Mouse (Mus musculus) liver, adult 2 months (tissue): ENCODE measurements around the gene Osbpl5. TPM values are rescaled to one million over a fixed set of nuclear protein-coding genes. Genes with fewer than 3 reads are reported as not detected.
A peak's percentile ranks its signal among the peaks of the same experiment; 100 is the strongest.

ENCODE experiments used
- DNase-seq: peaks from one replicate; pipeline ENCODE4 v3.0.0-alpha.2; 2011; ENCODE audit warnings: low read depth, low spot score; ENCODE audit errors: extremely low read depth
- H3K27ac ChIP-seq: fragments of 200-500 bp; replicated peaks from 2 replicates; pipeline ENCODE4 v1.5.1; 2012; ENCODE audit warnings: low read depth, mild to moderate bottlenecking, control low read depth, inconsistent platforms, low read length; ENCODE audit not compliant: insufficient read depth
- H3K27me3 ChIP-seq: fragments of 200-500 bp; 2 replicates; pipeline ENCODE4 v1.6.1; 2012; ENCODE audit warnings: mild to moderate bottlenecking, moderate library complexity, low read length, inconsistent platforms; ENCODE audit not compliant: control insufficient read depth, insufficient read depth
- H3K36me3 ChIP-seq: fragments of 200-500 bp; 2 replicates; pipeline ENCODE4 v1.6.1; 2012; ENCODE audit warnings: low read length, inconsistent platforms; ENCODE audit not compliant: control insufficient read depth, insufficient read depth
- H3K4me1 ChIP-seq: fragments of 200-500 bp; 2 replicates; pipeline ENCODE4 v1.6.1; 2011; ENCODE audit warnings: low read length; ENCODE audit not compliant: control insufficient read depth, insufficient read depth
- H3K4me3 ChIP-seq: fragments of 200-500 bp; 2 replicates; pipeline ENCODE4 v1.5.1; 2011; ENCODE audit warnings: low read depth, mild to moderate bottlenecking, control low read depth, low read length, moderate library complexity; ENCODE audit not compliant: insufficient read depth
- H3K79me2 ChIP-seq: fragments of 200-500 bp; 2 replicates; pipeline ENCODE4 v1.6.1; 2012; ENCODE audit warnings: inconsistent platforms, mild to moderate bottlenecking, low read length, moderate library complexity; ENCODE audit not compliant: control insufficient read depth, insufficient read depth
- H3K9ac ChIP-seq: fragments of 200-500 bp; 2 replicates; pipeline ENCODE4 v1.6.1; 2012; ENCODE audit warnings: low read depth, mild to moderate bottlenecking, control low read depth, inconsistent platforms, low read length
- CTCF ChIP-seq: fragments of 200-500 bp; IDR thresholded peaks from 2 replicates; pipeline ENCODE4 v1.5.1; 2011; ENCODE audit warnings: low read depth, low read length, control low read depth
- POLR2A ChIP-seq: fragments of 200-500 bp; IDR thresholded peaks from 2 replicates; pipeline ENCODE4 v1.6.1; 2011; ENCODE audit warnings: low read length, control low read depth; ENCODE audit not compliant: insufficient read depth; ENCODE audit errors: extremely low read depth
- WGBS: fragments of 180-500 bp; shearing (Covaris S2); methylation state at CpG from one replicate; pipeline ENCODE4 v1.1.7; 2018; 5-methylcytosine and 5-hydroxymethylcytosine counted together
- polyA plus RNA-seq: library from polyadenylated mRNA; depleted of rRNA; stranded (reverse); fragments of >200 nt; gene quantifications from 2 replicates; pipeline ENCODE4 v1.2.3, GENCODE M21; 2012
- total RNA-seq: library from RNA; depleted of rRNA; stranded (reverse); fragments of >200 nt; gene quantifications from 2 replicates; pipeline ENCODE4 v1.2.3, GENCODE M21; 2014

The Osbpl5 gene
- total and polyA plus RNA-seq, 2 experiments = 2.7 to 3.8 TPM

DNA sequence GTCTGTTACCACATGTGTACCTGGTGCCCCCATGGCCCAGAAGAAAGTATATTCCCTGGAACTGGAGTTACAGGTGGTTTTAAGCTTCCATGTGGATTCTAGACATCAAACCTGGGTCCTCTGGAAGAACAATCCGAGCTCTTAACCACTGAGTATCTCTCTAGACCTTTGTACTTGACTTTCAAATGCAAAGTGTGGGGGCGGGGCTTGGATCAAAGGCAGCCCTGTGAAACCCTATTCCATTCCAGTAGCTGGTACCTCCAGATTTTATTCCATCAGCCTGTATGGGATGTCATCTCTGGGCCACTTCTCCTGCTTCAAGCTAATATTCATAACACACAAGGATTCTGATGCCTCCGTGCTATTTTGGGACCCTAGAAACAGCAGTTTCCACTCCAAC is 19.4 kb upstream of the Osbpl5 start:
- H3K9ac ChIP-seq = no peak overlapping the region
- WGBS = 27% methylated on average over 3 of the region's 3 CpGs
- H3K4me3 ChIP-seq = no peak overlapping the region
- no peak overlapping the region for H3K27ac ChIP-seq
- no peak for TF ChIP-seq CTCF
- no peaks in the 10 kb centered on the region for H3K79me2 ChIP-seq
- no peaks in the 10 kb centered on the region for H3K27me3 ChIP-seq
- peaks cover 16% of the 10 kb centered on the region for H3K4me1 ChIP-seq
- peak; percentile 56 for DNase-seq
- no peaks in the 10 kb centered on the region for H3K36me3 ChIP-seq

DNA sequence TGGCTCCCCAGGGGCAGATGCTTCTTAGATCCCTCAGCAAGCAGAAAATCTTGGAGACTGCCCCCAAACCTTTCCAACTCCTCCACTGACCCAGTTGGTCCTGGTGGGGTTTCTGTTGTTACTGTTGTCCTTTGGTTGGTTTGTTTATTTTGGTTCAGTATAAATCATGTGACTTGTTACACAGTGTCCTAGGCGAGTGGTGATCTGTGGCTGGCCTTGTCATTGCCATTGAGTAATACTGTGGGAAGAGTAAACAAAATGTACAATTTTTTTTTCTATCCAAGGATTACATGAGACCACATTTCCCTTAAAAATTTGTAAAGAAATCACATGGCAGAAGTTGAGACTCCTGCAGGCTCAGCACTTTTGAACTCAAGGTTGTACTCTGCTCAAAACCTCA is 12.7 kb upstream of the Osbpl5 start:
- no peak overlapping the region for H3K4me3 ChIP-seq
- DNase-seq = peak; percentile 92
- 11% methylated on average over 1 of the region's 1 CpGs for WGBS
- H3K27ac ChIP-seq = peak overlapping the region; percentile 57
- H3K27me3 ChIP-seq = no peaks in the 10 kb centered on the region
- H3K9ac ChIP-seq = no peak overlapping the region
- H3K79me2 ChIP-seq = no peaks in the 10 kb centered on the region
- TF ChIP-seq CTCF = no peak
- TF ChIP-seq POLR2A = no peak
- peaks cover 19% of the 10 kb centered on the region for H3K4me1 ChIP-seq
- no peaks in the 10 kb centered on the region for H3K36me3 ChIP-seq

- TF ChIP-seq CTCF = no peak
- no peak for TF ChIP-seq POLR2A
- 17% methylated on average over 6 of the region's 6 CpGs for WGBS
- Histone ChIP-seq H3K79me2 (no peaks in the 10 kb centered on the region), H3K4me1 (peaks cover 19% of the 10 kb centered on the region), H3K36me3 (no peaks in the 10 kb centered on the region), H3K27ac (peak overlapping the region; percentile 24), H3K27me3 (no peaks in the 10 kb centered on the region), H3K9ac (no peak overlapping the region), H3K4me3 (no peak overlapping the region)
- DNase-seq = peak; percentile 90
Measured at GRCm38 (mm10) chr7:143768267-143768666, 11.5 kb upstream of the Osbpl5 start.

DNA sequence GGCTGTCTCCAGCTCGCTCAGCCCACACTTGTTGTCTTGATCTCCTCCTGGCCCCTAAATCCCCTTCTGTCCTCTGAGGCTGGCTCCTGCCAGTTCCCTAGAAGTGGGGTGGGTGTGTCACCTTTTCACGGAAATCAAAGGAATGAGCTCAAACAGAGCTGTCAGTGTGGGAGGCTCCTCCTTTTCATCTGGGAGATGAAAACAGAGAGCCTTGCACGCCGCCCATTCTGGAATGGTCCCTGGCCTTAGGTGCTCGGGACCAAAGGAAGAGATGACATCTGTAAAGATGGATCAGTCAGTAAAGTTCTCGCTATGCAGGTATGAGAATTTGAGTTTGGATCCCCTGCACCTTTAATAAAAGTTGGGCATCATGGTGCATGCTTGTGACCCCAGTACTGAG is 10.1 kb upstream of the Osbpl5 start, which contains the start of gene Mrgprg:
TSS of gene Mrgprg (minus strand) at position 101 of the 400 bp plus-strand sequence.
- H3K4me1 ChIP-seq = peaks cover 19% of the 10 kb centered on the region
- 78% methylated on average over 6 of the region's 6 CpGs for WGBS
- no peaks in the 10 kb centered on the region for H3K27me3 ChIP-seq

GRCm38 (mm10) chr7:143764876-143765530 is 8.2 kb upstream of the Osbpl5 start:
- Histone ChIP-seq H3K36me3 (no peaks in the 10 kb centered on the region), H3K4me1 (peaks cover 16% of the 10 kb centered on the region), H3K79me2 (no peaks in the 10 kb centered on the region), H3K27ac (no peak overlapping the region), H3K27me3 (no peaks in the 10 kb centered on the region), H3K9ac (no peak overlapping the region), H3K4me3 (no peak overlapping the region)
- WGBS = 75% methylated on average over 19 of the region's 19 CpGs
- no peak for DNase-seq
- no peak for TF ChIP-seq POLR2A
- no peak for TF ChIP-seq CTCF

More for the DNA sequence above, 10.1 kb upstream of the Osbpl5 start, which contains the start of gene Mrgprg:
- Histone ChIP-seq H3K79me2 (no peaks in the 10 kb centered on the region), H3K27ac (no peak within 1 kb of the TSS), H3K9ac (no peak within 1 kb of the TSS), H3K4me3 (no peak within 1 kb of the TSS), H3K36me3 (no peaks in the 10 kb centered on the region)
- DNase-seq = no peak
- TF ChIP-seq CTCF = no peak
- no peak for TF ChIP-seq POLR2A

DNA sequence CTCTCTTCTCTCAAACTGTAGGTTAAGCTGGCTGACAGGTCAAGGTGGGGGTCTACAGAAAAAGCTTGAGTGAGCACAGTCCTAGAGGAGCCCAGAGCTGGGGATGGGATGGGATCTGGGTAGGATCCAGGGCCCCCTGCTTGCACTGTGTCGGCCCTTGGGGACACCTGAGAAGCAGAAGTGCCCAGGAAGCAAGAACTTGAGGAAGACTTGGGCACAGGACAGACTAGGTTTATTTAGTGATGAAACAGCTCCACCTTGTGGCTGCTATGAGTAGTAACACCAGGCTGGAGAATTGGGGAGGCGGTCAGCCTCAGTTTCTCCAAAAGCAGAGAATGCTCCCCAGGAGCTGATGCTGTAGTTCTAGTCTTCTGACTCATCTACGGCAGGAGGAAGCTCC is 7.0 kb upstream of the Osbpl5 start:
- DNase-seq = peak; percentile 50
- Histone ChIP-seq H3K27me3 (no peaks in the 10 kb centered on the region), H3K36me3 (no peaks in the 10 kb centered on the region), H3K27ac (no peak overlapping the region), H3K79me2 (no peaks in the 10 kb centered on the region), H3K9ac (no peak overlapping the region), H3K4me3 (no peak overlapping the region), H3K4me1 (peaks cover 8% of the 10 kb centered on the region; the same call in 1 of the 2 replicates)
- WGBS = 16% methylated on average over 3 of the region's 3 CpGs
- TF ChIP-seq CTCF = peak; percentile 50; the same call in 1 of the 2 replicates
- no peak for TF ChIP-seq POLR2A
